In genomic region chr7:144506807-144507206, GRCm38 (mm10) we compare ENCODE assay signal across 1 mouse cellular context.
TF ChIP-seq lines count a peak whose summit lies in the region.

No protein-coding gene starts in this region.

TF ChIP-seq in MEL, 35 proteins besides CTCF, POLR2A, EP300 and RAD21 (continued from another document):
- TF ChIP-seq MAZ (IDR thresholded peaks at IDR 0.05; ENCODE audit: low read depth, low read length) (peak; percentile 89; the same call in 1 of the 2 replicates), SMC3 (IDR thresholded peaks at IDR 0.05; ENCODE audit: low read depth, low read length) (no peak), CHD1 (IDR thresholded peaks at IDR 0.05; ENCODE audit: low read depth, low read length) (no peak), TCF12 (IDR thresholded peaks at IDR 0.05; ENCODE audit: low read depth, low read length) (peak; percentile 95), TBP (IDR thresholded peaks at IDR 0.05; ENCODE audit: low read depth, low read length) (no peak), MAFK (IDR thresholded peaks at IDR 0.05; ENCODE audit: borderline replicate concordance, low read depth, low read length) (peak; percentile 67; the same call in 1 of the 2 replicates), GATA1 (IDR thresholded peaks at IDR 0.05; ENCODE audit: low read depth, low read length) (peak; percentile 93), ETS1 (IDR thresholded peaks at IDR 0.05; ENCODE audit: low read depth, low read length) (peak; percentile 98), RCOR1 (IDR thresholded peaks at IDR 0.05; ENCODE audit: low read depth, low read length) (peak; percentile 88), POLR2AphosphoS5 (IDR thresholded peaks at IDR 0.05; ENCODE audit: borderline replicate concordance, low read depth, low read length) (no peak)
